Mouse (Mus musculus) macrophage (primary cell): ENCODE results near the gene Rnf133. TPM values are rescaled to one million over a fixed set of nuclear protein-coding genes. Genes with fewer than 3 reads are reported as not detected.

Experiments used
- H3K27ac ChIP-seq: fragments of 350-480 bp; formaldehyde crosslinking; 2 replicates; pipeline ENCODE4 v1.9.0; 2021
- H3K36me3 ChIP-seq: fragments of 350-480 bp; formaldehyde crosslinking; 2 replicates; pipeline ENCODE4 v1.9.0; 2021; ENCODE audit errors: inconsistent target
- H3K4me3 ChIP-seq: fragments of 350-480 bp; formaldehyde crosslinking; 2 replicates; pipeline ENCODE4 v1.9.0; 2021; ENCODE audit errors: inconsistent target
- H3K79me2 ChIP-seq: fragments of 350-480 bp; formaldehyde crosslinking; 2 replicates; pipeline ENCODE4 v1.9.0; 2021; ENCODE audit errors: inconsistent target
- WGBS: methylation state at CpG from one replicate; pipeline ENCODE4 v1.1.7; 2026; ENCODE audit warnings: inconsistent platforms; ENCODE audit not compliant: missing documents; 5-methylcytosine and 5-hydroxymethylcytosine counted together
- polyA plus RNA-seq: library from polyadenylated mRNA; stranded (reverse); fragments of 250-400 nt; gene quantifications from 3 replicates; pipeline ENCODE4 v1.2.4, GENCODE M21; 2018; ENCODE audit warnings: inconsistent platforms
- total RNA-seq, 78 experiments: library from RNA; depleted of rRNA; stranded (reverse); fragments of 250-400 nt; gene quantifications; 1 replicate in 9 of 78; 2 replicates in 24 of 78; 3 replicates in 43 of 78; 4 replicates in 2 of 78; pipeline ENCODE4 v1.2.4; 2018; ENCODE audit warnings: inconsistent platforms in 56 of 78

The Rnf133 gene
- not detected for total RNA-seq (2018; cell fraction: chromatin; rRNA removed)
- total RNA-seq (2018; cell fraction: cytosol; rRNA removed), result not detected
- total RNA-seq (2018; cell fraction: nucleus; rRNA removed), result not detected
- polyA plus RNA-seq, result not detected in 3 replicates

DNA sequence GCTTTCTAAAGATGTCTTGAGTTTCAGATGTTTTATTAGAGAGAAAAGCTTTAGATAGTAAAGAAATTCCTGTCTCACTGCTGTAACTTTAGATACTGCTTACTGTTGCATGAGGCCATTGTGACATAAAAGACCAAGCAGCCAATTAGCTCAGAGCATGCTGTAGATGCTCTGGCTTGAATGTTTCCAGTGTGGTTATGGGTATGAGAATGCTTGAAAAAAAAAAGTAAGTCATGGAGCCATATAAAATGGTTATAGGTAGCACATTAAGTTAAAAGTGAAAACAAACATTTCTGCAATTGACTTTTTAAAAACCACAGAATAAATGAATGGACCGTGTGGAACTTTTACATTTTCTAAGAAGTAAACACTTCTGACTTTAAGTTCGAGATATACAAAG, at the start of gene Rnf133:
Gene Rnf133, minus strand, starts transcription at position 101 of the 400 bp plus-strand sequence.
- Histone ChIP-seq H3K79me2 (no peaks in the 10 kb centered on the region), H3K36me3 (no peaks in the 10 kb centered on the region), H3K4me3 (no peak within 1 kb of the TSS), H3K27ac (no peak within 1 kb of the TSS)
- 84% methylated on average over 2 of the region's 2 CpGs for WGBS

DNA sequence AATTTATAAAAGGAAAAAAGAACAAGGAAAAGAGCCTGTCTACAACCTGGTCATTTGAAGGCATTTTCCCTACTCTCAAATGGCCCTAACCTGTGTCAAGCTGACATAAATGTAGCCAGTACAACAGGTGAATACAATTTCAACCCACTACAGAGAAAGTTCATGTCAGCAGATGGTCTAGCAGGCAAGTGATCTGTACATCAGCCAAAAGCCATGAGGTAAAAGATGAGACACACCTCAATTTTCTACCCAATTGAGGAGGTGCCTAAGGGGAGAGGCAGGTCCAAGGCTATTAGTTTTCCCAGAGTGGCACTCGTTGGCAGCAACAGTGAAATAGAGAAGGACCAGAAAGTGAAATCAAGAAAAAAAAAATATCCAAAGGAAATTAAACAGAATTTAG, 28.1 kb upstream of the Rnf133 start:
- Histone ChIP-seq H3K4me3 (no peak overlapping the region), H3K27ac (no peak overlapping the region), H3K79me2 (no peaks in the 10 kb centered on the region), H3K36me3 (no peaks in the 10 kb centered on the region)
- 81% methylated on average over 1 of the region's 1 CpGs for WGBS

DNA sequence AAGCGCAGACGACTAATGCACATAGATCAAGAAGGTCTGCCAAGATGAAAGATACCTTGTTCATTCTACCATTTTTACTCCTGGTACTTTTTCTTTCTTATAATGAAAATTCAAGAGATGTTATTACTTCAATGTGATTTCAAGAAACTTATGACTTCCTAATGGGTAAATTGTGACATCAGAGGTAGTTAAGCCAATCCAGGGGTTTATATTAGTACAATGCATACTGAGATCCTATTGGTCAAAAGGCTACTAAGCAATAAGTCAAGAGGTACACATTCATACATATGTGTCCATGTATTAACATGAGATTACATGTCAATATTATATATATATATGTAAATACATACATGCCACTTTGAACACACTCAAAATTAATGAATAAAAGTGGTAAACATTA, 4.9 kb upstream of the Rnf133 start, which contains the start of gene Rnf148:
Gene Rnf148, minus strand, starts transcription at position 101 of the 400 bp plus-strand sequence.
- no peaks in the 10 kb centered on the region for H3K36me3 ChIP-seq
- no peaks in the 10 kb centered on the region for H3K79me2 ChIP-seq
- H3K27ac ChIP-seq, result no peak within 1 kb of the TSS
- 86% methylated on average over 2 of the region's 2 CpGs for WGBS
- H3K4me3 ChIP-seq, result no peak within 1 kb of the TSS

DNA sequence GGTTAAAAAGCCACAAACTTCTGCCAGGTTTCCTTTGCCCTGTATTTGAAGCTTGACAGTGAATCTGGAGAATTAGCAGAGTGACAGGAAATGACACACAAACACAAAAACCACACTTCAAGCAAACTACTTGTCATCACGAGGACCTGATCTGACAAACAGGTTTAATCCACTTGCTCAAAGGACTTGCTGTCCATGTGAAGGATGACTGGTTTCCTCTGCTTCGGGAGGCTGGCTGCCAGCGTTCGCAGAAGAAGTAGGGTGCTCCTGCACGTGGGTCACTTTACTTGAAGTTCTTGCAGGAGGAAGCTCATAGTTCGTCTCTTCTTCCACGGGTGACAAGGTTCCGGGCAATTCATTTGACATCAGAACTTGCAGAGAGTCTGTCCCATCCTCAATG, 1.4 kb downstream of the Rnf133 start:
- WGBS, result 4% methylated on average over 8 of the region's 8 CpGs
- Histone ChIP-seq H3K27ac (no peak overlapping the region), H3K36me3 (no peaks in the 10 kb centered on the region), H3K4me3 (no peak overlapping the region), H3K79me2 (no peaks in the 10 kb centered on the region)

DNA sequence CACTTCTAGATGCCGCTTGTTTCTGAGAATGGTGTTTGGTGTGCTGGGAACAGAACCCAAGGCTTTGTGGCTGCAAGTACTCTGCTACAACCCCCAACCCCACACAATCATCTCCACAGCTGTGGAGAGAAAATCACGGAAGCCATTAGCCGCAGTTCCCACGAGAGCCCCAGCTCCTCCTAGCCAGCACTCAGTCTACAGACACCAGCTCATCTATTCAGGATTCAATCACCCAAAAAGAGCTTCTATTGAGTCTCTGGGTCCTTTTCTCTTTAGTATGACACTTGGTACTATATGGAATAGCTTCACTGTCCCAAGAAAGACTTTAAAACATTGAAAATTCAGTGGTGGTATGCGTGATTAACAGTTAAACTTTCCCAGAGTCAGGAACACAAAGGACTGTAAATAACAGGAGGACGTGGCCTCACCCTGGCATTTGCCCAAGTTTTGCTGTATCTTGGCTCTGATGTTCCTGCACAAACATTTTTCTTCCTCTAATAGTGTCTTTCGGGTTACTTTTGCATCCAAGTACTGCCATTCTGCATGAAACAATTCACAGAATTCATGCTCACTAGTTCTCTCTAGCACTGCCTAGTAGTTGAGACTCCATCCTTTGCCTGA, 2.4 kb downstream of the Rnf133 start:
- 79% methylated on average over 7 of the region's 7 CpGs for WGBS
- H3K36me3 ChIP-seq, result no peaks in the 10 kb centered on the region
- H3K4me3 ChIP-seq, result no peak overlapping the region
- no peaks in the 10 kb centered on the region for H3K79me2 ChIP-seq
- no peak overlapping the region for H3K27ac ChIP-seq

DNA sequence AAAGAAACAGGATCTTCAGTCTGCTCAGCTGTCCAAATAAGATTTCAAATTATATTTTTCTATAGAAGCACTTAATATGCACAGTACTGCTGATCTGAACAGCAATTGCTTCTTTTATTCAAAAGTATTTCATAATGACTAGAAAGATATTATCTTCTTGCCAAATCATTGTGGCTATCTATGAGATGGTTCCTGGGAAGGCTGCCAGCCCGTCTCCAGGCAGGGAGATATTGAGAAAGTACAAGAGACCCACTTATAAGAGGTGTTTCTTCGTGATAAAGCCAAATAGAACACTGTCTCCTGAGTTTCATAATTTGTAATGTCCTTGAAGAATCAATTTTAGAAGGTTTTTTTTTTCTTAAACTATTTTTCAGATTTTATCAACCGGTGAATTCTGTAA, 13.0 kb downstream of the Rnf133 start:
- 15% methylated on average over 3 of the region's 3 CpGs for WGBS
- Histone ChIP-seq H3K4me3 (no peak overlapping the region), H3K27ac (no peak overlapping the region), H3K79me2 (no peaks in the 10 kb centered on the region), H3K36me3 (no peaks in the 10 kb centered on the region)

DNA sequence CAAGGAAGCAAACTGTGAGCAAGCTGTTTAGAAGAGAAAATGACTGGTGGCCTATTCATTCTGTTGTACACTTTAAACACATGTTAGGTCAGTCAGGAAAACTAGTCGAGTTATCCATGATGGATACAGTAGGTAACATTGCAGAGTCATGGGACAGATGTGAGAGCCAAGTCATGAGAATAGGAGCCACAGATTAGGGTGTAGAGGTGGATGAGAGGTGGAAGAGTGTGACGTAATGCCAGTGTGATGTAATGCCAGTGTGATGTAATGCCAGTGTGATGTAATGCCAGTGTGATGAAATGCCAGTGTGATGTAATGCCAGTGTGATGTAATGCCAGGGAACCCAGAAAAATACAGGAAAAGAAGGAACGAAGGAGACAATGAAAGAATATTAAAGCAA, 14.9 kb downstream of the Rnf133 start:
- Histone ChIP-seq H3K79me2 (no peaks in the 10 kb centered on the region), H3K36me3 (no peaks in the 10 kb centered on the region), H3K27ac (no peak overlapping the region), H3K4me3 (no peak overlapping the region)
- WGBS, result 80% methylated on average over 3 of the region's 3 CpGs

DNA sequence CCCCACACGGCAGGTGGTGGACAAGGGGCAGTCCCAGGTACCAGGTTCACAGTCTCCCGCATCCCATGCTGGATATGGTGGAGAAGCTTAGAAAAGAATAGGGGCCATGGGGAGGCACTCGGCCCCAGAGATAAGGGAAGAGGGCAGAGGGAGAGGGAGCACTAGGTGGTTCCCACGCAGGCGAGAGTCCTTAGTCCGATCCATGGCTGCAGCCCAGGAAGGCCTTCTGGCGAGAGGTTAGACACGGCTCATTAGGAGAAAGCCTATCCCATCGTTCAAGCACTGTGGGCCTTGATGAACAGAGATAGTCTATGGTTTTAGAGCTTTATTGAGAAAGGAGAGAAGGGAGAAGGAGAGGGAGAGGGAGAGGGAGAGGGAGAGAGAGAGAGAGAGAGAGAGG, 16.1 kb downstream of the Rnf133 start:
- H3K4me3 ChIP-seq, result no peak overlapping the region

DNA sequence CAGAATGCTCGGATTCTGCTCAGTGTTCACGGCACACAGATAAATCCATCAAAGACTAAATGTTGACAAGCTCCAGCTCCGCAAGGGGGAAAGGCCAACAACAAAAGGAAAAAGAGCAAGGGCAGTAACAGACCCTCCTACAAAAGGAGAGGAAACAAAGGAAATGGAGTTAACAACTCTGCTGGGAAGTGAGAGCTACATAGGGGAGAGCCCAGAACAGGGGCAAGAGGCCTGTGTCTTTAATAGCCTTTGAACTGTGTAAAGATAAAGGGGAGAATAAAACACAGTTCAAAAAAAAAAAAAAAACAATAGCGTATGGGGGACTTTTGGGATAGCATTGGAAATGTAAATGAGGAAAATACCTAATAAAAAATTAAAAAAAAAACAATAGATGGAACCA, 19.6 kb downstream of the Rnf133 start:
- 86% methylated on average over 4 of the region's 4 CpGs for WGBS
- Histone ChIP-seq H3K36me3 (no peaks in the 10 kb centered on the region), H3K79me2 (no peaks in the 10 kb centered on the region), H3K4me3 (no peak overlapping the region), H3K27ac (no peak overlapping the region)

More for the DNA sequence above, 16.1 kb downstream of the Rnf133 start:
- H3K27ac ChIP-seq, result no peak overlapping the region
- no peaks in the 10 kb centered on the region for H3K36me3 ChIP-seq
- WGBS, result 94% methylated on average over 8 of the region's 9 CpGs
- no peaks in the 10 kb centered on the region for H3K79me2 ChIP-seq

Other genes starting within 250 kb of the Rnf133 start
- gene Rnf148, start 4.8 kb upstream of the Rnf133 start, polyA plus RNA-seq, result not detected in 3 replicates
- gene Cadps2, start 189.1 kb upstream of the Rnf133 start, polyA plus RNA-seq, result not detected in 3 replicates